Mouse (Mus musculus) kidney, embryonic 15.5 days (tissue): ENCODE data around the gene Aspdh. TPM values are rescaled to one million over a fixed set of nuclear protein-coding genes. Genes with fewer than 3 reads are reported as not detected.

Source experiments
- ATAC-seq: fragments of 200-750 bp; cut with Nextera tagmentation; replicated peaks from 2 replicates; pipeline ENCODE4 v1.8.0; 2017; ENCODE audit warnings: moderate TSS enrichment; ENCODE audit not compliant: low FRiP score
- H3K27ac ChIP-seq: fragments of 300-500 bp; sonication (generic); 2 replicates; pipeline ENCODE4 v1.5.1; 2015; ENCODE audit warnings: mild to moderate bottlenecking, inconsistent platforms
- H3K27me3 ChIP-seq: fragments of 300-500 bp; sonication (generic); 2 replicates; pipeline ENCODE4 v1.6.1; 2015; ENCODE audit warnings: inconsistent platforms
- H3K36me3 ChIP-seq: fragments of 300-500 bp; sonication (generic); 2 replicates; pipeline ENCODE4 v1.6.1; 2015; ENCODE audit warnings: inconsistent platforms
- H3K4me1 ChIP-seq: fragments of 300-500 bp; sonication (generic); 2 replicates; pipeline ENCODE4 v1.6.1; 2015; ENCODE audit warnings: inconsistent platforms
- H3K4me2 ChIP-seq: fragments of 300-500 bp; sonication (generic); 2 replicates; pipeline ENCODE4 v1.6.1; 2015; ENCODE audit warnings: moderate library complexity, mild to moderate bottlenecking, inconsistent platforms
- H3K4me3 ChIP-seq: fragments of 300-500 bp; sonication (generic); replicated peaks from 2 replicates; pipeline ENCODE4 v1.5.1; 2015; ENCODE audit warnings: mild to moderate bottlenecking, inconsistent platforms
- H3K9ac ChIP-seq: fragments of 300-500 bp; sonication (generic); 2 replicates; pipeline ENCODE4 v1.6.1; 2015; ENCODE audit warnings: mild to moderate bottlenecking, inconsistent platforms
- H3K9me3 ChIP-seq: fragments of 300-500 bp; sonication (generic); replicated peaks from 2 replicates; pipeline ENCODE4 v1.6.1; 2016; ENCODE audit warnings: inconsistent platforms
- WGBS: fragments of 180-500 bp; shearing (Covaris S2); methylation state at CpG from one replicate; pipeline ENCODE4 v1.1.7; 2015; ENCODE audit warnings: mixed read lengths; 5-methylcytosine and 5-hydroxymethylcytosine counted together
- polyA plus RNA-seq: library from polyadenylated mRNA; unstranded; fragments of >200 nt; fragmentation: Nextera tagmentation; extraction: Ambion mirVana; gene quantifications from 2 replicates; pipeline ENCODE4 v1.2.1, GENCODE M21; 2015

Aspdh gene
- polyA plus RNA-seq: 3.2 and 3.9 TPM in 2 replicates

- ATAC-seq: no peak
- Histone ChIP-seq H3K4me1 (peaks cover 32% of the 10 kb centered on the region), H3K9ac (no peak within 1 kb of the TSS), H3K4me2 (no peak within 1 kb of the TSS), H3K27ac (no peak within 1 kb of the TSS), H3K27me3 (peaks cover 53% of the 10 kb centered on the region), H3K9me3 (no peaks in the 10 kb centered on the region), H3K36me3 (no peaks in the 10 kb centered on the region), H3K4me3 (no peak within 1 kb of the TSS)
- WGBS: 64% methylated on average over 2 of the region's 2 CpGs
These were observed at the start of gene Aspdh for GRCm38 (mm10) chr7:44465111-44465510. Gene Aspdh (plus strand): TSS chr7:44465391.

GRCm38 (mm10) chr7:44427666-44428065 is 37.5 kb upstream of the Aspdh start:
- H3K27ac ChIP-seq: no peak overlapping the region
- no peaks in the 10 kb centered on the region for H3K9me3 ChIP-seq
- peaks cover 66% of the 10 kb centered on the region for H3K27me3 ChIP-seq
- H3K9ac ChIP-seq: no peak overlapping the region
- ATAC-seq: no peak
- peaks cover 21% of the 10 kb centered on the region for H3K4me1 ChIP-seq
- H3K36me3 ChIP-seq: no peaks in the 10 kb centered on the region
- 10% methylated on average over 8 of the region's 8 CpGs for WGBS
- peak overlapping the region; percentile 79 for H3K4me2 ChIP-seq
- H3K4me3 ChIP-seq: peak overlapping the region; percentile 50

DNA sequence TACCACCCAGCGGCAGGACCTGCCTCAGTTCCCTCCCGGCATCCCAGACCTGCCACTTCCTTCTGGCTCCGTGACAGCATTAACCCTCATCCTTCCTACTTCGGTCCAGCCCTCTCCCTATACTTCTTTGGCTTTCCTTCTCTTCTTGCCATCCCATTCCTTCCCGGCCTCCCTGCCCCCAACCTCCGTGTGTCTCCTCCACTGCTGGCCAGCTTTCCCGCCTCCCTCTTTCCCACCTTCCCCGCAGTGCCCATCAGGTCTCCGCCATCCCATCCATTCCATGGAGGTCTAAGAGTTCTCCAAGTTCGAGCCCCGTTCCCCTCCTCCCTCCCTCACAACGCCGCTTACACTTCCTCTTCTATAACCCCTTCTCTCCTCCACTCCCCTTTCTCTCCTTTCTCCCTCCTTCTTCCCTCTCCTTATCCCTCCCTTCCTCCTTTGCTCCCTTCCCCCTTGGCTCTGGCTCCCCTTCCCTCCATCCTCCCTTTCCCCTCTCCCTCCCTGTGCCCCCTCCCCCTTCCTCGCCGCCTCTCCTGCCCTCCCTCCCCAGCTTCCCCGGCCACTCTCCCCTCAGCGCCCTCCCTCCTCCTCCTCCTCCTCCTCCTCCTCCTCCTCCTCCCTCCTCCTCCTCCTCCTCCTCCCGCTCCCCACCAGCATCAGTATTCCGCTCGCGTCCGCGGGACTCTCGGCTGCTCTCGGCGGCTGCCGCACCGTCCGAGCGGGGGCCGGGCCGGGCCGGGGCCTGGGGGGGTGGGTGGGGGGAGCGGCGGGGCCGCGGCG is 36.8 kb upstream of the Aspdh start:
- peaks cover 21% of the 10 kb centered on the region for H3K4me1 ChIP-seq
- peak overlapping the region; percentile 79 for H3K4me2 ChIP-seq
- peaks cover 69% of the 10 kb centered on the region for H3K27me3 ChIP-seq
- H3K36me3 ChIP-seq: no peaks in the 10 kb centered on the region
- H3K27ac ChIP-seq: no peak overlapping the region
- peak overlapping the region; percentile 37; the same call in 1 of the 2 replicates for H3K9ac ChIP-seq
- H3K9me3 ChIP-seq: no peaks in the 10 kb centered on the region
- no peak for ATAC-seq
- peak overlapping the region; percentile 50 for H3K4me3 ChIP-seq
- WGBS: 2% methylated on average over 17 of the region's 38 CpGs

GRCm38 (mm10) chr7:44428968-44429521 is 36.1 kb upstream of the Aspdh start, which contains the start of gene Lrrc4b:
Gene Lrrc4b (plus strand): TSS chr7:44429018.
- Histone ChIP-seq H3K27me3 (peaks cover 76% of the 10 kb centered on the region), H3K4me2 (peak within 1 kb of the TSS; percentile 79), H3K4me1 (peaks cover 21% of the 10 kb centered on the region), H3K4me3 (peak within 1 kb of the TSS; percentile 50), H3K36me3 (no peaks in the 10 kb centered on the region), H3K27ac (no peak within 1 kb of the TSS), H3K9me3 (no peaks in the 10 kb centered on the region), H3K9ac (peak within 1 kb of the TSS; percentile 37; the same call in 1 of the 2 replicates)
- 0 out of 2 replicates have a peak, but pooled peaks have one; percentile 26 for ATAC-seq
- WGBS: 1% methylated on average over 44 of the region's 69 CpGs

- peak overlapping the region; percentile 79 for H3K4me2 ChIP-seq
- no peaks in the 10 kb centered on the region for H3K9me3 ChIP-seq
- H3K36me3 ChIP-seq: no peaks in the 10 kb centered on the region
- peak overlapping the region; percentile 50 for H3K4me3 ChIP-seq
- peaks cover 21% of the 10 kb centered on the region for H3K4me1 ChIP-seq
- ATAC-seq: no peak
- H3K9ac ChIP-seq: peak overlapping the region; percentile 37; the same call in 1 of the 2 replicates
- WGBS: 3% methylated on average over 30 of the region's 32 CpGs
- H3K27me3 ChIP-seq: peaks cover 83% of the 10 kb centered on the region
- H3K27ac ChIP-seq: no peak overlapping the region
These were observed 35.4 kb upstream of the Aspdh start for GRCm38 (mm10) chr7:44429534-44430488.

- Histone ChIP-seq H3K9ac (no peak overlapping the region), H3K4me1 (peaks cover 21% of the 10 kb centered on the region), H3K27ac (no peak overlapping the region), H3K4me2 (no peak overlapping the region), H3K36me3 (no peaks in the 10 kb centered on the region), H3K4me3 (no peak overlapping the region), H3K27me3 (peaks cover 86% of the 10 kb centered on the region), H3K9me3 (no peaks in the 10 kb centered on the region)
- 73% methylated on average over 6 of the region's 6 CpGs for WGBS
- no peak for ATAC-seq
These were observed 32.6 kb upstream of the Aspdh start for GRCm38 (mm10) chr7:44432550-44432949.

GRCm38 (mm10) chr7:44433371-44433770 is 31.8 kb upstream of the Aspdh start:
- H3K4me1 ChIP-seq: peaks cover 14% of the 10 kb centered on the region
- H3K9ac ChIP-seq: no peak overlapping the region
- H3K27me3 ChIP-seq: peaks cover 86% of the 10 kb centered on the region
- no peaks in the 10 kb centered on the region for H3K36me3 ChIP-seq
- no peaks in the 10 kb centered on the region for H3K9me3 ChIP-seq
- H3K27ac ChIP-seq: no peak overlapping the region
- no peak overlapping the region for H3K4me2 ChIP-seq
- ATAC-seq: peak; percentile 57
- H3K4me3 ChIP-seq: no peak overlapping the region
- WGBS: 7% methylated on average over 7 of the region's 7 CpGs

- WGBS: 45% methylated on average over 9 of the region's 9 CpGs
- H3K4me3 ChIP-seq: no peak overlapping the region
- no peak overlapping the region for H3K27ac ChIP-seq
- H3K27me3 ChIP-seq: peaks cover 84% of the 10 kb centered on the region
- no peak for ATAC-seq
- H3K36me3 ChIP-seq: no peaks in the 10 kb centered on the region
- H3K4me2 ChIP-seq: no peak overlapping the region
- no peaks in the 10 kb centered on the region for H3K9me3 ChIP-seq
- H3K4me1 ChIP-seq: peaks cover 11% of the 10 kb centered on the region
- no peak overlapping the region for H3K9ac ChIP-seq
These were observed 31.1 kb upstream of the Aspdh start for GRCm38 (mm10) chr7:44434089-44434488.

DNA sequence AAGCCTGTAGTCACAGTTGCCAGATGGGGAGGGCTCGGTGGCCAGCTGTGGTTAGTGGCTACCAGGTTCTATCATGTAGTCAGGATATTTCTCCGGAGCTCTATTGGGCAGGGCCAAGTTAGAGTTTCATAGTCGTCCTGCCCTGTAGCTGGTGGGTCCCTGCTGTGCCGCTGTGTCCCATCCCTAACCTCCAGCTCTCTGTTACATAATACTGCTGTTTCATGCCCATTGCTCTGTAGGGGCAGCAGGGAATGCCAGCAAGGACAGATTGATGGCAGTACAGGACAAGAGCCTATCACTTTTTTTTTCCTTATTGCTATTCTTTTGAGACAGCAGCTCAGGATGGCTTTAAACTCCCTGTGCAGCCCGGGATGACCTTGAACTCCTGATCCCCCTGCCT is 29.4 kb upstream of the Aspdh start:
- Histone ChIP-seq H3K27ac (no peak overlapping the region), H3K9me3 (no peaks in the 10 kb centered on the region), H3K4me1 (no peaks in the 10 kb centered on the region), H3K9ac (no peak overlapping the region), H3K4me2 (no peak overlapping the region), H3K4me3 (no peak overlapping the region), H3K27me3 (peaks cover 84% of the 10 kb centered on the region), H3K36me3 (no peaks in the 10 kb centered on the region)
- ATAC-seq: no peak
- 62% methylated on average over 5 of the region's 5 CpGs for WGBS

- no peak for ATAC-seq
- no peak overlapping the region for H3K9ac ChIP-seq
- peaks cover 84% of the 10 kb centered on the region for H3K27me3 ChIP-seq
- H3K4me1 ChIP-seq: no peaks in the 10 kb centered on the region; the same call in 1 of the 2 replicates
- H3K36me3 ChIP-seq: no peaks in the 10 kb centered on the region
- 7% methylated on average over 1 of the region's 1 CpGs for WGBS
- no peak overlapping the region for H3K4me2 ChIP-seq
- H3K9me3 ChIP-seq: no peaks in the 10 kb centered on the region
- H3K4me3 ChIP-seq: no peak overlapping the region
- H3K27ac ChIP-seq: no peak overlapping the region
These were observed 28.9 kb upstream of the Aspdh start for GRCm38 (mm10) chr7:44436267-44436666.

DNA sequence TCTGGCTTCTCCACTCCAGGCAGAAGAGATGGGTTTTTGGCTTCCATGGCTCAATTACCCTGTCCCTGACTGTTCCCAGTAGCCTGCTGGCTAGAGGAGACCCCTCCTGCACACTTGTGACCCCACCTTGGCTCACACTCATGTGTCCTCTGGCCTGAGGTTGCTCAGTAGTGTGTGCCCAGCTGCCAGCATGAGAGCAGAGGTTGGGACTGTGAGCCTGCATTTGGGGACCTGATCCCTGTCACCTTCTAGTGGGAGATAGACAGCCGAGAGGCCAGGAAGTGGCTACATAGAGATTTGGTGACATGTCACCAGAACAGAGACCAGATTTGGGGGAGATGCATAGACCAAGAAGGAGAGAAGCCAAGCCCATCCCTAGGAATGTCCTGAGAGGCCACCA is 28.0 kb upstream of the Aspdh start:
- H3K9me3 ChIP-seq: no peaks in the 10 kb centered on the region
- peaks cover 9% of the 10 kb centered on the region for H3K4me1 ChIP-seq
- 95% methylated on average over 1 of the region's 1 CpGs for WGBS
- ATAC-seq: no peak
- H3K36me3 ChIP-seq: no peaks in the 10 kb centered on the region
- peaks cover 84% of the 10 kb centered on the region for H3K27me3 ChIP-seq
- no peak overlapping the region for H3K4me2 ChIP-seq
- no peak overlapping the region for H3K27ac ChIP-seq
- no peak overlapping the region for H3K4me3 ChIP-seq
- no peak overlapping the region for H3K9ac ChIP-seq
